Mouse (Mus musculus): ENCODE data around the gene Gm21094.
"Not testable (repeated sequence)": the region's sequence is repeated elsewhere in the genome, so short reads cannot be mapped to it uniquely, and the experiment has no call there.

The Gm21094 gene

DNA sequence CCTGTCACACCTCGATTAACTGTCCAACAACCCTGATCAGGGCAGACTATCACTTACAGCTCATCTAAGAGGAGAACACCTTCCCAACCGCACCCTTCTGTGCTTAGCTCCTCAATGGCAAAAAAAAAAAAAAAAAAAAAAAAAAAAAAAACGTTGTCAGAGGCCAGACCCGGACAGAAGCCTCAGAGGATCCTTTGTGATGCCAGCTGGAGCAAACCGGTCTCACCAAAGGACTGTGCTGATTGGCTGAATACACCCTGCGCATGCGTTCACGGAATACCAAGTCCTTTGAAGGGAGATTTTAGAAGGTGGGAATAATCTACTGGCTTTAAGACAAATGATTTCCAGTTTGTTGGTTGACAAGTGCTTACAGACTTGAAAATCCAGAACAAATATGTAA is at the start of gene Gm21094:
Gene Gm21094 (minus strand): TSS at position 101 of the 400 bp plus-strand sequence.
- DNase-seq = not testable (repeated sequence)

All from kidney, postnatal 14 days (tissue).